ENCODE assay signal across 9 mouse cellular contexts in genomic region chr16:4877701-4878100, GRCm38 (mm10). TPM values are rescaled to one million over a fixed set of nuclear protein-coding genes. Genes with fewer than 3 reads are reported as not detected.
DNase-seq lines count a peak whose midpoint lies in the region; ATAC-seq and TF ChIP-seq lines count a peak whose summit lies in the region.
"Had no signal": no experiment of that assay in that cellular context is flagged by ENCODE, and none has a peak within 500 bp of the region (broad histone marks: within the 10 kb centered on the region; RNA-seq: fewer than 3 reads in every experiment).

No protein-coding gene starts in this region.

- H3K4me3 ChIP-seq in erythroblast, embryonic 14.5 days (replicated peaks): peak overlapping the region; percentile 89
- peak overlapping the region; percentile 81; the same call in 1 of the 2 replicates for H3K4me3 ChIP-seq in neural tube, embryonic 11.5 days (ENCODE audit: low read depth, low read length)
- peak overlapping the region; percentile 89 for H3K4me3 ChIP-seq in limb, embryonic 14.5 days (replicated peaks; ENCODE audit: low read length)
- H3K4me3 ChIP-seq in stomach, embryonic 14.5 days (ENCODE audit: low read depth, low read length): peak overlapping the region; percentile 90

- H3K9ac ChIP-seq in neural tube, embryonic 11.5 days (ENCODE audit: low read length): no peak overlapping the region
- H3K9ac ChIP-seq in limb, embryonic 14.5 days (ENCODE audit: low read depth, low read length, severe bottlenecking): peak overlapping the region; percentile 89
- H3K9ac ChIP-seq in stomach, embryonic 14.5 days (replicated peaks; ENCODE audit: low read depth, low read length): no peak overlapping the region; the same call in 1 of the 2 replicates

- H3K4me2 ChIP-seq in neural tube, embryonic 11.5 days (ENCODE audit: low read depth): peak overlapping the region; percentile 88; the same call in 1 of the 2 replicates
- peak overlapping the region; percentile 84 for H3K4me2 ChIP-seq in limb, embryonic 14.5 days (replicated peaks; ENCODE audit: low read depth, low read length, severe bottlenecking)
- peak overlapping the region; percentile 86 for H3K4me2 ChIP-seq in stomach, embryonic 14.5 days (replicated peaks; ENCODE audit: low read depth, low read length)

- no peak for ATAC-seq in erythroblast, adult 5-6 weeks (replicated peaks; ENCODE audit: low FRiP score, poor library complexity, severe bottlenecking)
- no peak for ATAC-seq in neural tube, embryonic 11.5 days (ENCODE audit: insufficient read depth, low FRiP score, low TSS enrichment)
- ATAC-seq in limb, embryonic 14.5 days (ENCODE audit: low FRiP score, low read depth): no peak
- ATAC-seq in stomach, embryonic 14.5 days (ENCODE audit: insufficient number of reproducible peaks, insufficient read depth, low FRiP score, low read depth): no peak

- DNase-seq in neural tube, embryonic 11.5 days (ENCODE audit: low spot score): no peak
- DNase-seq in neural tube, embryonic 10.5 days (ENCODE audit: extremely low spot score, low spot score): no peak
- DNase-seq in limb, embryonic 14.5 days (ENCODE audit: low spot score): no peak
- no peak for DNase-seq in cerebellum, adult 11 months
- DNase-seq in embryo, embryonic 10 days (ENCODE audit: low spot score): no peak

- no peaks in the 10 kb centered on the region for H3K9me3 ChIP-seq in erythroblast, embryonic 14.5 days (ENCODE audit: control insufficient read depth, low read length)
- H3K9me3 ChIP-seq in neural tube, embryonic 11.5 days (ENCODE audit: control insufficient read depth, low read length): no peaks in the 10 kb centered on the region
- H3K9me3 ChIP-seq in limb, embryonic 14.5 days (ENCODE audit: control insufficient read depth, low read length): no peaks in the 10 kb centered on the region
- no peaks in the 10 kb centered on the region for H3K9me3 ChIP-seq in stomach, embryonic 14.5 days (ENCODE audit: control insufficient read depth, low read depth, low read length)

- H3K27ac ChIP-seq in neural tube, embryonic 11.5 days (ENCODE audit: low read depth, low read length): no peak overlapping the region
- no peak overlapping the region for H3K27ac ChIP-seq in limb, embryonic 14.5 days (replicated peaks; ENCODE audit: low read depth, low read length)
- H3K27ac ChIP-seq in stomach, embryonic 14.5 days (ENCODE audit: low read length): peak overlapping the region; percentile 100

- WGBS in neural tube, embryonic 11.5 days: 85% methylated on average over 3 of the region's 3 CpGs
- WGBS in limb, embryonic 14.5 days: 88% methylated on average over 3 of the region's 3 CpGs
- WGBS in stomach, embryonic 14.5 days: 58% methylated on average over 3 of the region's 3 CpGs

- peaks cover 37% of the 10 kb centered on the region for H3K36me3 ChIP-seq in erythroblast, embryonic 14.5 days (ENCODE audit: control insufficient read depth)
- H3K36me3 ChIP-seq in neural tube, embryonic 11.5 days (ENCODE audit: control insufficient read depth, insufficient read depth, low read length): 0 out of 2 replicates have a peak, but pooled peaks cover 2% of the 10 kb centered on the region
- peaks cover 28% of the 10 kb centered on the region for H3K36me3 ChIP-seq in limb, embryonic 14.5 days (ENCODE audit: control insufficient read depth, insufficient read depth, low read length)
- H3K36me3 ChIP-seq in stomach, embryonic 14.5 days (ENCODE audit: control insufficient read depth, insufficient read depth, low read length): peaks cover 21% of the 10 kb centered on the region

- no peaks in the 10 kb centered on the region for H3K27me3 ChIP-seq in erythroblast, embryonic 14.5 days (ENCODE audit: control insufficient read depth)
- no peaks in the 10 kb centered on the region for H3K27me3 ChIP-seq in neural tube, embryonic 11.5 days (ENCODE audit: control insufficient read depth, insufficient read depth, low read length)
- no peaks in the 10 kb centered on the region for H3K27me3 ChIP-seq in limb, embryonic 14.5 days (ENCODE audit: control insufficient read depth, insufficient read depth, low read length)
- H3K27me3 ChIP-seq in stomach, embryonic 14.5 days (ENCODE audit: control insufficient read depth, insufficient read depth, low read length): no peaks in the 10 kb centered on the region

- no peak for TF ChIP-seq POLR2A in limb, embryonic 14.5 days (IDR thresholded peaks at IDR 0.05; ENCODE audit: borderline replicate concordance, extremely low read depth, insufficient read depth, insufficient read length)

- peaks cover 68% of the 10 kb centered on the region for H3K4me1 ChIP-seq in erythroblast, embryonic 14.5 days (ENCODE audit: control insufficient read depth)
- H3K4me1 ChIP-seq in neural tube, embryonic 11.5 days (ENCODE audit: control insufficient read depth, insufficient read depth, low read length): peaks cover 9% of the 10 kb centered on the region
- H3K4me1 ChIP-seq in limb, embryonic 14.5 days (ENCODE audit: control insufficient read depth, insufficient read depth, low read length): peaks cover 9% of the 10 kb centered on the region
- H3K4me1 ChIP-seq in stomach, embryonic 14.5 days (ENCODE audit: control insufficient read depth, insufficient read depth, low read length): peaks cover 34% of the 10 kb centered on the region

RNA-seq across cellular contexts. Expression of gene Ubald1, which starts 2.4 kb away (rescaled TPM):
- polyA plus RNA-seq in erythroblast, embryonic 14.5 days (2012): 16.2 and 18.6 TPM in 2 replicates
- 26.8 and 39.6 TPM in 2 replicates for total RNA-seq in erythroblast, adult 5-6 weeks (2015; ENCODE audit: low replicate concordance)
- 9.5 and 18.3 TPM in 2 replicates for total RNA-seq in erythroblast, adult 5-6 weeks (2017; ENCODE audit: low replicate concordance)
- 35.3 and 38.4 TPM in 2 replicates for polyA plus RNA-seq in neural tube, embryonic 11.5 days (2014; fragmentation: Nextera tagmentation; extraction: Ambion mirVana)
- polyA plus RNA-seq in limb, embryonic 14.5 days (2012; rRNA removed): 32.5 and 42.3 TPM in 2 replicates
- 42.0 and 44.3 TPM in 2 replicates for polyA plus RNA-seq in limb, embryonic 14.5 days (2014; fragmentation: Nextera tagmentation; extraction: Ambion mirVana)
- polyA plus RNA-seq in stomach, embryonic 14.5 days (2014; fragmentation: Nextera tagmentation; extraction: Ambion mirVana): 41.4 and 46.1 TPM in 2 replicates

RNA-seq across cellular contexts. Expression of gene Mgrn1, which starts 8.3 kb away (rescaled TPM):
- 0.29 and 0.43 TPM in 2 replicates for polyA plus RNA-seq in erythroblast, embryonic 14.5 days (2012)
- 5.9 and 6.5 TPM in 2 replicates for total RNA-seq in erythroblast, adult 5-6 weeks (2015; ENCODE audit: low replicate concordance)
- total RNA-seq in erythroblast, adult 5-6 weeks (2017; ENCODE audit: low replicate concordance): 2.0 and 3.3 TPM in 2 replicates
- polyA plus RNA-seq in neural tube, embryonic 11.5 days (2014; fragmentation: Nextera tagmentation; extraction: Ambion mirVana): 81.6 and 85.5 TPM in 2 replicates
- polyA plus RNA-seq in limb, embryonic 14.5 days (2012; rRNA removed): 101 and 132 TPM in 2 replicates
- polyA plus RNA-seq in limb, embryonic 14.5 days (2014; fragmentation: Nextera tagmentation; extraction: Ambion mirVana): 87.7 and 92.7 TPM in 2 replicates
- 85.4 and 91.4 TPM in 2 replicates for polyA plus RNA-seq in stomach, embryonic 14.5 days (2014; fragmentation: Nextera tagmentation; extraction: Ambion mirVana)

RNA-seq across cellular contexts. Expression of gene 4930562C15Rik, which starts 42.5 kb away (rescaled TPM):
- polyA plus RNA-seq in erythroblast, embryonic 14.5 days (2012): not detected in 2 replicates
- not detected in 2 replicates for total RNA-seq in erythroblast, adult 5-6 weeks (2015; ENCODE audit: low replicate concordance)
- 0.42 TPM in 1 of 2 replicates, not detected in the other for total RNA-seq in erythroblast, adult 5-6 weeks (2017; ENCODE audit: low replicate concordance)
- 0.20 and 0.38 TPM in 2 replicates for polyA plus RNA-seq in neural tube, embryonic 11.5 days (2014; fragmentation: Nextera tagmentation; extraction: Ambion mirVana)
- polyA plus RNA-seq in limb, embryonic 14.5 days (2012; rRNA removed): not detected in 2 replicates
- 0.37 and 0.70 TPM in 2 replicates for polyA plus RNA-seq in limb, embryonic 14.5 days (2014; fragmentation: Nextera tagmentation; extraction: Ambion mirVana)
- 1.3 and 1.5 TPM in 2 replicates for polyA plus RNA-seq in stomach, embryonic 14.5 days (2014; fragmentation: Nextera tagmentation; extraction: Ambion mirVana)
- total RNA-seq: left cerebral cortex, adult 18-20 months had no signal

Comparison
In these comparisons a context has a peak if more than half of its experiments do, and no peak if none do; other contexts are left out.
1. RNA of gene Mgrn1, which starts 8.3 kb away (polyA plus RNA-seq): 87.7 to 132 TPM in limb, embryonic 14.5 days, 81.6 to 85.5 TPM in neural tube, embryonic 11.5 days and 85.4 to 91.4 TPM in stomach, embryonic 14.5 days; 0.29 to 0.43 TPM in erythroblast, embryonic 14.5 days; every median in the first group is over 10 times any median in the second.
2. Peak in every context shown above with its lines, with median percentiles within 50 percentile points of each other: H3K4me3 ChIP-seq and H3K4me2 ChIP-seq.